Mouse (Mus musculus) frontal cortex, adult (tissue): ENCODE results near the gene Cnot6.

Experiments
- ATAC-seq: cut with Nextera tagmentation; 2 replicates; pipeline ENCODE4 v1.9.2; 2017; ENCODE audit warnings: mild to moderate bottlenecking, moderate library complexity, mixed read lengths; ENCODE audit not compliant: low TSS enrichment

The Cnot6 gene

DNA sequence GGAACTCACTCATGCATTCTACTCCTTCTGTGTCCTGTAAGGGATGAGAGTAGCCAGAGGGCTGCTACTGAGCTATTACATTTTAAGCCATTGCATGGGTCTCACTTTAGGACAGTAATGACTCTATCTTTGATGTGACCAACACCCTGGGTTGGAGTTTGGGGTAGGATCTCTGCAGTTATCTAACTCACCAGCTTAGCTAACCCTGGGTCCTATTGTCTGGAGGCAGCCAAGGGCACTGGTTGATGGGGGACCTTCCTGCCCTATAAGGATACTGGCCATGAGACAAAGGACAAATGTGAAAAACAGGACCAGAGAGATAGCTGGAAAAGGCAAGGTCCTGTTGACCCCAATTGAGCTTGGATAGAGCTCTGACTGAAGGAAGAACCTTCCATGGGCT, 57.0 kb downstream of the Cnot6 start:
- ATAC-seq = no peak

DNA sequence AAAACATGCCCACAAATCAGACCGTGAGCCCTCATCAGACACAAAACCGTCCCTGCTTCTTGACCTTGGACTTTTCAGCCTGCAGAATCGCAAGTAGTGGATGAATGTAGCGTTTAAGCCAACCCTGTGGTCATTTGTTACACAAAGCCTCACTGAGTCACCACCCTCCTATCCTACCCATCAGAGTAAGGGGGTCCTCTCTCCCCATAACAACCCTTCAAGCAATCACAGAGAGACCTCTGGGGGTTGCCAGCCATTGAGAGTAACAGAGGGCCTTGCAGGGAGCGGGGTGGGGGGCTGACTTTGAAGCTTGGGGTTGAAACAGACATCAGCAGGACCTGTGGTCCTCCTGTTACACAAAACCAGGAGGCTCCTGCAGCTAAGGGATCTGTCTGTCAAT, 57.9 kb downstream of the Cnot6 start:
- no peak for ATAC-seq

DNA sequence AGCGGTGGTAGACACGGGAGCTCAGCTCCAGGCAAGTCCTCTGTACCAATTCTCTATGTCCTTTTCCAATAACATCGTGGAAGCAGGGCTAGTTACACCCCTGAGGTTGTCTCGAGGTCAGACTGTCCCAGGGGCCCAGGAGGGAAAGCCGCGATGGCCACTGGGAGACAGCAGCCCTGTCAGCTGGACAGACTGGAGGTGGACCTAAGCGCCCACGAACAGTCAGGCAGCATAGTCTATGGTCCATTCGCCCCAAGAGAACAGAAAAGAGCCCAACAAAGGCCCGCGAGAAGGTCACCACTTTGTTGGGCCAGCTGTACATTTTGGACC, 59.5 kb downstream of the Cnot6 start:
- ATAC-seq = no peak

DNA sequence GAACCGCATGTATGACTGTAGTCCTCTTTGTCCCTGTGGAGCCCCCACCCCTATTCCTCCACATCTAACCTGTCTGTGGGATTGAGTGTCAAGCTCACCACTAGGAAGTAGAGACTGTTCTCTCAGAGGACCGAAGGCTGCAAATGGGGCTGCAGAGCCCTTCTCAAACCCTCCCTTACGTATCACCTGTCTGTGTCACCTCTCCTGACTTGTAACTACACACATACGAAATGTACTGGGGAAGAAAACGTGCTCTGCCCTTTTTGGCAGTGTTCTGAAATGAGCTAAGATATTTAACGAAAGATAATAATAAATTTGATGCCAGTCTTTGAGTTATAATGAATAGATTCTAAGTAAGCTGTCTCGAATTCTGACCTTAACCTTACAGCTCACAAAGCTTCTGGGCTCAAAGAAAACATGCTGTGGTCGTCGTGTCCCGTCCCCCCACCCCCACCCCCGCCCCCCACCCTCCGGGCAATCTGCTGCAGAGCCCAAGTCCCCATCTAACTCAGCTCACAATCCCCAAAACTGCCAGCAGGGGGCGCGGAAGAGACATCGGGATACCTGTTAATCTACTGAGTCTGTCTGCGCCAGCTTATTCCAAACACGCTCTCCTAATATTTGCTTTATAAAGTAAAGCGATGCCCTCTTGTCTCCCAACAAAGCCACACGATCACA, 60.0 kb downstream of the Cnot6 start:
- peak; percentile 54 for ATAC-seq

DNA sequence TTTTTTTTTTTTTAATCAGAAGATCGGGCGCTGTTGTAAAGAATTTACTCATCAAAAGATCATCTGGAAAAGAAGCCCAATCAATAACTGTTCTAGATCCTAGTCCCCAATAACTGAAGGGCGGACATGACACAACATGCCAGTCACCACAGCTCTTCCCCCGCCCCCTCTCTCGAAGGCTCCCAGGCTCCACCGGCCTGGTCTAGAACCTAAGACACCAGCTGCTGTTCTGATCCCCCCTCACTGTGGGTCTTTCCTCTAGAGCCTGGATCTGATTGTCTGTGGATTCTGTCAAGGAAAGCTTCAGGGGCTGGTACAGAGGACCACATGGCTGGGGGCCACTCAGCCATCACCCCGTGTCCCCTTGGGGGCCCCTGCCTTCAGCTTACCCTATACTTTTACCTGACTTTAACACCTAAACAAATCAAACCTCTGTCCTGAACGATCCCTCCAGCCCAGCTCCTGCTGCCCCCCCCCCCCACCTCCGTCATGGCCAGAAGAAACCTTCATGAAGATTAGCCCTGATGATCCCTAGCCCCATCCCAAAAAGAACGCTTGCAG, 60.7 kb downstream of the Cnot6 start:
- no peak for ATAC-seq

DNA sequence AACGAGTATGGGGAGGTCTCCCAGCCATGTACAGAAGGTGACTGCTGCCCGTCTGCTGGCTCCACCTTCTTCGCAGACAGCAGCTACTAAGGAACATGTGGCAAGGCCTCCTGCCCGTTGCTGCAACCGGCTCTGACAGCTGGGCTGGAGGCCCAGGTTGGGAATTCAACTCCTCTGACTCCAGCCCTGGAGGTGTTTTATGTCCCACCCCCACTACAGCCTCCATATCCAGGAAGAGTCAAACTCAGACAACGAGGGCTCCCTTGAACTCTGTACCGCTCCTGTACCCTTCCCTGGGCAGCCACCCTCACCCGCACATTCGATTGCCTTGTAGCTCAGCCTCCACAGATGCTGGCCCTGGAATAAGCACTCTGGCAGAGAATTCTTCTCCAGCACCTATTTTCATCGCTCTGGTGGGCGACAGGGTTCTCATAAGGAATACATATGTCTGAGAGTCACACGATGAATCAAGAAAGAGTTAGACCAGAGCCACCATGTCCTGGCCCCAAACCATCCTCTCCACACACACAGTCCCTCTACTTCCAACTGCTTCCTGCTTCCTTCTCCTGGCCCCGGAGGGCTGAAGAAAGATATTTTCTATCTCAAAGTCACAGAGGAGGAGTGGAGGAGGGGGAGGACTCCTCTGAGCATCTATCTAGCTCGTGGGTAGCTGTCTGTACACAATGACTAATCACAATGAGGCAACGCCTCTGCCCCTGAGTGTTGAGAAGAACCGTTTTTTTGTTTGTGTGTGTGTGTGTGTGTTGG, 61.3 kb downstream of the Cnot6 start:
- ATAC-seq = peak; percentile 81

DNA sequence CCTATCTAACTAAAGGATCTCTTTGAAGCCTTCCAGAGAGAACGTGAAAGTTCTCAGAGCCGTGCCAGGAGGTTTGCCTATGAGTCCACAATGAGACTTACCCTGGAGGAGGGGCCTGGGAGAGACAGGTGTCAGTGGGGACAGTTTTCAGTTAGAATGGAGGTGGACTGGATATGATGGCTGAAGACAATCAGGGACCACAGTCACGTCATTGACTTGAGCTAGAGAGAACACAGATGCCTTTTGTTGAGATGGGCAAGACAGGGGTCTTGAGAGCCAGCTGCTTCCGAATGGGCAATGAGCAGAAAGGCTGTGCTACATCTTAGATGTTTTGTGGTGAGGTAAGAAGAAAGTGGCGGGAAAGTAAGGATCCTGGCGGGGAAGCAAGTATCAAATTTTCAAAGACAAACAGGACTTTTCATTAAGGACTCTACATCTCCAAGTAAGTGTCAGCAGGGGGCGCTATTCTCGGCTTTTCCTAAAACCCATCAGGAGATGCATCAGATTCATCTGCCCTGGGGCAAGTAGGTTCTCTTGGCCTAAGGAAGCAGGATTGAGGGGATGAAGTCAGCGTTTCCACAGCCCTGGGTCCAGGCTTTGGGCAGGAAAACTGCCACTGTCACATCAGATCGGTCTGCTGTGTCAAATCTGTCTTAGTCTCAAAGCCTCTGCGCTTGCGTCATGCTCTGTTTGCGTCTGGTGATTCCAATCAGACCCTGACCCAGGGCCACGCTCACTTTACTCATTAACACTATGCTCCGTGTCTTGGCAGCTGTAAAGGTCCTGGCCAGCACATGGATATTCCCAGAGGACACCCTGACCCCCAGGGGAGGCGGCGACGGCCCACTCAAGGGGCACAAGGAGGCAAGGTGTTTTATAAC, 62.2 kb downstream of the Cnot6 start:
- no peak for ATAC-seq

DNA sequence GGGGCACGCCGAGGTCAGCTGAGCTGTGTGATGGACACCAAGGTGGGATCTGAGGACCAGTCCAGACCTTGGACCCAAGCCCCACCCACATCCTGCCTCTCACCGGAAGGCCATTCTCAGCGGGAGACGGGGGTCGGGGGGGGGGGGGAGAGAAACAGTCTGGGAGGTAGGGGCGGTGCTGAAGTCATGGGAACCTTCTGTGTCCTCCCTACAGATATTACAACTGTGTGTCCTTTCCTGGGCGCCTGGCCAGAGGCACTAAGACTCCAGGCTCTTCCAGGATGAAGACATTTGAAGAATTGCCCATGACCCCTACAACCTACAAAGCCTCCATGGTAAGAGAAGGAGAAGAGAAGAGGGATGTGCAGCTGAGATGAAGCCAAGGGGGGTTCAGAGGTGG, 66.8 kb downstream of the Cnot6 start:
- no peak for ATAC-seq

DNA sequence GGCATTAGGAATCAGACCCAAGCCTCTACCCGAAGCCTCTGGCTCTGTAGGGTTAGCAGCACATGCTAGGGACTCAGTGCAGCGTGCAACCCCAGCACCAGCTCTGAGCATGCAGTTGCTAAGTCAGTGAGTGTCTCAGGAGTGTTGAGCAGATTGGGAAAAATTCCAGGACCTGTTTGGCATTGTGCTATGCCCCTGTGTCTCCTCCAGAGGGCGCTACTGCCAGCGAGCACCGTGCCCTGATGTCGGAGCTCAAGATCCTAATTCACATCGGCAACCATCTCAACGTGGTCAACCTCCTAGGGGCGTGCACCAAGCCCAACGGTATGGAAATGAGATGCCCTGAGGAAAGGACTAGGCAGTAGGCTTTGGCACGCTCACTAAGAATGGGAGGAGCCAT, 76.1 kb downstream of the Cnot6 start:
- peak; percentile 70 for ATAC-seq

DNA sequence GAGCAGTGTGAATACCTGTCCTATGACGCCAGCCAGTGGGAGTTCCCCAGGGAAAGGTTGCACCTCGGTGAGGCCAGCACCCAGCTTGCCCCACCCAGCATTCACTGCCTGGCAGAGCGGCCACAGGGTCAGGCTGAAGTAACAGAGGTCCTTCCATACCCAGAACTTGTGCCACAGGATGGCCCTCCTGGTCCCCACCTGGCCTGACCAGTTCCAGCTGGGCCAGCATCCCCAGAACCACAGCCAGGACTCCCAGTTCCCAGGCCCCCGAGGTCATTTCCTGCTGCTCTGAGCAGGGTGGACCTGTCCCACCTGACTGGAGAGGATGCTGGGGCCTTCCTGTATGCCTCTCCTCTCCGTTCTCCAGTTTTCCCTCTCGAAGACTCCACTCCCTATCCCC, 76.9 kb downstream of the Cnot6 start:
- no peak for ATAC-seq

DNA sequence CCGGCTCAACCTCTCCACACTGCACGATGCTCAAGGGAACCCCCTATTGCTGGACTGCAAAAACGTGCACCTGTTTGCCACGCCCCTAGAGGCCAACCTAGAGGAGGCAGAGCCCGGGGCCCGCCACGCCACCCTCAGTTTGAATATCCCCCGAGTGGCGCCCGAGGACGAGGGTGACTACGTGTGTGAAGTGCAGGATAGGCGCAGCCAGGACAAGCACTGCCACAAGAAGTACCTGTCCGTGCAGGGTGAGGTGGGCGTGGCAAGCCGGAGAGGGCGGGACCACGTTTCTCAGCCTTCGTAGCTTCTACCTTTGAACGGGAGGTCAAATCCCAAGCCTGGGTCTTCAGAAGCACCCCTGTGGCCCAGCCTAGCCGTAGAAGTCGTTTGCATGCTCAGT, 78.4 kb downstream of the Cnot6 start:
- no peak for ATAC-seq

DNA sequence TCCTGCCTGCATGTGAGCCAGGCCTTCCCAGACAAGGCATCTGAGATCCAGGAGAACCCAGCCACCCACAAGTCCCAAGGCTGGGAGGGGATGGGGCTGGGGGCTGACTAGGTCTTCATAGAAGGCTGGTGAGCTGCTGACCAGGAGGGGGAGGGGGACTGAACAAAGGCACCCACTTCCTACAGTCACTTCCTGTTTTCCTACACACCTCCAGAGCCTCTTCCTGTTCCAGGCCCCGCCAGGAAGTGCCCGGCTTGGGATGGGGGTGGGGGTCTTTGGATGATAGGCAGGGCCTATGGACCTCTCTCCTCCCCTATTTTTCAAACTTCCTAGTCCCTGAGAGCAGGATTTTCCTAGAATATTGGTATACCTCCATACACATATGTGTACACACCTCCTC, 80.3 kb downstream of the Cnot6 start:
- no peak for ATAC-seq

DNA sequence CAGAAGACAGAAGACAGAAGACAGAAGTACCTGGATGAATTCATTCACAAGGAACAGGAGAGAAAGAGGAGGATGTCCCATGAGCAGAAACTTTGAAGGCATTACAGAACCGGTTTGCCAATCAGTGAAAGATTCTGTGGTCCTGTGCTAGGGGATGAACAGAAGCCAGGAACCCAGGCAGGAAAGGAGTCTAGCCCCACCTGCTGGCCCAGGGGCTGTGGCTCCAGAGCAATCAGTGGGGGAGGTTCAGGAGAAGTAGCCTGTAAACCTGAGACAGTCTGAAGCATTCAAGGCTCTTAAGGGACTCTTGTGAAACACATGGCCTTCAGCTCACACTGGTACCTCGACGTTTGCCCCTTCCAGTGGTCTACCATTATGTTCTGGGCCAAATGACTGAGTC, 81.4 kb downstream of the Cnot6 start:
- ATAC-seq = no peak

DNA sequence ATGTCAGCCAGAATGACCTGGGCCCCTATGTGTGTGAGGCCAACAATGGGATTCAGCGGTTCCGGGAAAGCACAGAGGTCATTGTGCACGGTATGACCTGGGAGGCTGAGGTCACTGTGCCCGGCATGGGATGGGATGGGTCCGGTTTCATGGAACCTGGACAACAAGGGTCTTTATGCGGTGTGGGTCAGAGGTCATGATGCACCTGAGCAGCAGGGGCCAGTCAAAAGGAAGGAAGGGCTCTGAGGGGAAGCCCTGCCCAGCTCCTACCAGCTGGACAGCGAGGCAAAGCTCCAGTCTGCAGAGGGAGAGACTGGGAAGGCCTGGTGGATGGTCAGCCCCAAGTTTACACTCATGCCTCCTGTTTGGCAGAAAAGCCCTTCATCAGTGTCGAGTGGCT, 85.8 kb downstream of the Cnot6 start:
- ATAC-seq = no peak

DNA sequence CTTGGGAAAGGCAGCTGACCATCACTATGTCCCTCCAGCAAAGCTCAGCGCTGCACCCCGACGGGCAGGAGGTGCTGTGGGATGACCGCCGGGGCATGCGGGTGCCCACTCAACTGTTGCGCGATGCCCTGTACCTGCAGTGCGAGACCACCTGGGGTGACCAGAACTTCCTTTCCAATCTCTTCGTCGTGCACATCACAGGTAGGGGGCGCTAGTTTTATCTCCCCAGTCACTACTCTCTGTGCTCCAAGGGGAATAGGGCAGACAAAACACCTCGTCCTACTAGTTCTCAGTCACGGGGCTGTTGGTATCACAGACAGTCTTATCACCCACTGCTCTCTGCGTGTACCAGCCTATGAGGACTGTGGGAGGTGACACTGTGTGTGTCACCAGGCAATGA, 86.7 kb downstream of the Cnot6 start:
- no peak for ATAC-seq

DNA sequence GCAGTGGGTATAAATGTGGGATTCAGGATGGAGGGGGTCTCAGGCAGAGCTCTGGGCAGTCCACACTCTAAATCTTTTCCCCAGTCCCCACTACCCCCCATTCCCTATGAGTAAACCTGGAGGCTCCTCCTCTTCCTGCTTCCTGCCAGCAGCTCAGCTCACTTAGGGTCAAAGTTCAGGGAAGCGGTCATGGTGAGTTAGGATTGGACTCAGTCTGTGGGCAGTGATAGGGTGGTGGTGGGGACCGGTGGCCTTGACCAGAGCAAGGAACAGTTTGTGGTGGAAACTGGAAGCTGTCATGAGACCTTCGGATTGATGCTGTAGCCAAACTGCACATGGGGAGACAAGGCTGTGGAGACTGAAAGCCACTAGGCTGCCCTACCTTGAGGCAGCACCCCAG, 88.4 kb downstream of the Cnot6 start:
- ATAC-seq = no peak

DNA sequence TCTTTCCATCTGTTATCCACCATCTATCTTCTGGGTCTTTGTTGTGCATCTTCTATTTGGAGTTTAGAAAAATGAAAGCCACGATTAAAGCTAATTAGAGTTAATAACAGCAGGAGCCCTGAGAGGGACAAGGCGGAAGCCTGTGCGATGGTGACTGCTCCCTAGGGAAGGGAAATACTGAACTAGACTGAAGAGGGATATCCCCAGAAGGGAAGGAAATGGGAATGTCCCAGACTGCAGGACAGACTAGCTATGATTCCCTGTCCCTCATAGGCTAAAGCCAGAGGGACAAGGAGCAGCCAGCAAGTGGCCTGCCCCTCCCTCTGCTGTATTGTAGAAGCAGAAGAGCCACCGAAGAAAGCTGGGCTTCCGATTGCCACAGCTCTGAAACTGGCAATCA, 90.6 kb downstream of the Cnot6 start:
- ATAC-seq = no peak
